Mouse (Mus musculus) heart, embryonic 14.5 days (tissue): ENCODE measurements around the gene Sema4a. TPM values are rescaled to one million over a fixed set of nuclear protein-coding genes. Genes with fewer than 3 reads are reported as not detected.

ENCODE experiments used
- ATAC-seq: fragments of 200-750 bp; cut with Nextera tagmentation; 2 replicates; pipeline ENCODE4 v1.8.0; 2017; ENCODE audit warnings: low read depth, moderate TSS enrichment; ENCODE audit not compliant: insufficient number of reproducible peaks, insufficient read depth, low FRiP score
- H3K27ac ChIP-seq, 2 experiments: fragments of 200-500 bp in 1 of 2; fragments of 300-500 bp in 1 of 2; sonication (generic) in 1 of 2; replicated peaks in 1 of 2; 2 replicates each; pipeline ENCODE4 v1.5.1; 2012 to 2014; ENCODE audit warnings: low read depth in 2 of 2, low read length in 2 of 2, control low read depth in 1 of 2, mild to moderate bottlenecking in 1 of 2, mixed read lengths in 1 of 2; ENCODE audit not compliant: control insufficient read depth in 1 of 2, insufficient read depth in 1 of 2
- H3K27me3 ChIP-seq: fragments of 300-500 bp; sonication (generic); 2 replicates; pipeline ENCODE4 v1.6.1; 2014; ENCODE audit warnings: mild to moderate bottlenecking, low read length, control low read depth; ENCODE audit not compliant: control insufficient read depth, insufficient read depth
- H3K36me3 ChIP-seq: fragments of 300-500 bp; sonication (generic); 2 replicates; pipeline ENCODE4 v1.6.1; 2014; ENCODE audit warnings: mild to moderate bottlenecking, control low read depth, low read length, mixed read lengths; ENCODE audit not compliant: control insufficient read depth, insufficient read depth
- H3K4me1 ChIP-seq, 2 experiments: fragments of 200-500 bp in 1 of 2; fragments of 300-500 bp in 1 of 2; sonication (generic) in 1 of 2; 2 replicates each; pipeline ENCODE4 v1.6.1; 2012 to 2014; ENCODE audit warnings: low read length in 2 of 2, control low read depth in 1 of 2, mixed read lengths in 1 of 2; ENCODE audit not compliant: control insufficient read depth in 2 of 2, insufficient read depth in 2 of 2
- H3K4me2 ChIP-seq: fragments of 300-500 bp; sonication (generic); 2 replicates; pipeline ENCODE4 v1.6.1; 2014; ENCODE audit warnings: mild to moderate bottlenecking, low read length
- H3K4me3 ChIP-seq, 2 experiments: fragments of 200-500 bp in 1 of 2; fragments of 300-500 bp in 1 of 2; sonication (generic) in 1 of 2; 2 replicates each; pipeline ENCODE4 v1.5.1; 2012 to 2014; ENCODE audit warnings: low read length in 2 of 2, mild to moderate bottlenecking in 2 of 2, control low read depth in 1 of 2, low read depth in 1 of 2, moderate library complexity in 1 of 2; ENCODE audit not compliant: control insufficient read depth in 1 of 2, insufficient read depth in 1 of 2
- H3K9ac ChIP-seq: fragments of 300-500 bp; sonication (generic); 2 replicates; pipeline ENCODE4 v1.6.1; 2014; ENCODE audit warnings: mild to moderate bottlenecking, low read length
- H3K9me3 ChIP-seq: fragments of 300-500 bp; sonication (generic); 2 replicates; pipeline ENCODE4 v1.6.1; 2016; ENCODE audit warnings: low read length, control low read depth; ENCODE audit not compliant: control insufficient read depth
- WGBS: fragments of 180-500 bp; shearing (Covaris S2); extraction: QIAGEN DNeasy Blood & Tissue Kit; methylation state at CpG from one replicate; pipeline ENCODE4 v1.1.7; 2014; 5-methylcytosine and 5-hydroxymethylcytosine counted together
- polyA plus RNA-seq: library from polyadenylated mRNA; unstranded; fragments of >200 nt; fragmentation: Nextera tagmentation; extraction: Ambion mirVana; gene quantifications from 2 replicates; pipeline ENCODE4 v1.2.1, GENCODE M21; 2014

Gene Sema4a
- polyA plus RNA-seq, 1 experiment from 2014 or later, result 1.4 TPM

GRCm38 (mm10) chr3:88449395-88450023 lies 11.5 kb downstream of the Sema4a start:
- no peak for ATAC-seq
- no peaks in the 10 kb centered on the region for H3K9me3 ChIP-seq
- peak overlapping the region; percentile 51 for H3K4me2 ChIP-seq
- 8% methylated on average over 21 of the region's 21 CpGs for WGBS
- peak overlapping the region; percentile 55 for H3K9ac ChIP-seq
- peak overlapping the region; percentile 16 to 25; a peak in 1 of 4 replicates for H3K4me3 ChIP-seq
- H3K4me1 ChIP-seq, result peaks cover 2 to 8% of the 10 kb centered on the region in 2 experiments; a peak in 2 of 4 replicates
- peaks cover 22% of the 10 kb centered on the region for H3K27me3 ChIP-seq
- no peaks in the 10 kb centered on the region for H3K36me3 ChIP-seq
- H3K27ac ChIP-seq, result no peak overlapping the region

GRCm38 (mm10) chr3:88448443-88448842 lies 12.5 kb downstream of the Sema4a start:
- no peak for ATAC-seq
- H3K9ac ChIP-seq, result no peak overlapping the region
- no peaks in the 10 kb centered on the region for H3K36me3 ChIP-seq
- H3K4me3 ChIP-seq, result no peak overlapping the region
- peaks cover 19% of the 10 kb centered on the region for H3K27me3 ChIP-seq
- WGBS, result 84% methylated on average over 8 of the region's 8 CpGs
- no peak overlapping the region for H3K27ac ChIP-seq
- no peaks in the 10 kb centered on the region for H3K9me3 ChIP-seq
- H3K4me1 ChIP-seq, result peaks cover 2 to 8% of the 10 kb centered on the region in 2 experiments; a peak in 2 of 4 replicates
- no peak overlapping the region for H3K4me2 ChIP-seq

- WGBS, result 50% methylated on average over 8 of the region's 8 CpGs
- H3K27me3 ChIP-seq, result peaks cover 19% of the 10 kb centered on the region
- no peak overlapping the region for H3K4me2 ChIP-seq
- peaks cover 2 to 8% of the 10 kb centered on the region in 2 experiments; a peak in 2 of 4 replicates for H3K4me1 ChIP-seq
- H3K9me3 ChIP-seq, result no peaks in the 10 kb centered on the region
- H3K36me3 ChIP-seq, result no peaks in the 10 kb centered on the region
- H3K4me3 ChIP-seq, result no peak overlapping the region
- no peak overlapping the region for H3K9ac ChIP-seq
- H3K27ac ChIP-seq, result no peak overlapping the region
- no peak for ATAC-seq
These were observed 13.3 kb downstream of the Sema4a start for GRCm38 (mm10) chr3:88447676-88448183.

GRCm38 (mm10) chr3:88446471-88447123 lies 14.4 kb downstream of the Sema4a start:
- 51% methylated on average over 8 of the region's 8 CpGs for WGBS
- peaks cover 2 to 8% of the 10 kb centered on the region in 2 experiments; a peak in 2 of 4 replicates for H3K4me1 ChIP-seq
- no peak overlapping the region for H3K4me2 ChIP-seq
- H3K9ac ChIP-seq, result no peak overlapping the region
- H3K4me3 ChIP-seq, result no peak overlapping the region
- H3K27ac ChIP-seq, result no peak overlapping the region
- peaks cover 19% of the 10 kb centered on the region for H3K27me3 ChIP-seq
- no peaks in the 10 kb centered on the region for H3K36me3 ChIP-seq
- H3K9me3 ChIP-seq, result no peaks in the 10 kb centered on the region
- no peak for ATAC-seq

GRCm38 (mm10) chr3:88442888-88443287 lies 18.1 kb downstream of the Sema4a start:
- no peak overlapping the region for H3K27ac ChIP-seq
- H3K27me3 ChIP-seq, result no peaks in the 10 kb centered on the region
- no peaks in the 10 kb centered on the region for H3K9me3 ChIP-seq
- H3K36me3 ChIP-seq, result no peaks in the 10 kb centered on the region
- 66% methylated on average over 7 of the region's 7 CpGs for WGBS
- ATAC-seq, result no peak
- no peak overlapping the region for H3K4me3 ChIP-seq
- no peak overlapping the region for H3K4me2 ChIP-seq
- H3K4me1 ChIP-seq, result peaks cover 12 to 20% of the 10 kb centered on the region in 2 experiments
- H3K9ac ChIP-seq, result no peak overlapping the region

GRCm38 (mm10) chr3:88442488-88442887 lies 18.5 kb downstream of the Sema4a start:
- Histone ChIP-seq H3K27me3 (no peaks in the 10 kb centered on the region), H3K4me1 (peaks cover 15 to 24% of the 10 kb centered on the region in 2 experiments), H3K27ac (no peak overlapping the region), H3K9ac (no peak overlapping the region), H3K4me2 (no peak overlapping the region), H3K9me3 (no peaks in the 10 kb centered on the region), H3K4me3 (no peak overlapping the region), H3K36me3 (no peaks in the 10 kb centered on the region)
- WGBS, result 67% methylated on average over 12 of the region's 12 CpGs
- no peak for ATAC-seq

GRCm38 (mm10) chr3:88440500-88441381 lies 20.2 kb downstream of the Sema4a start:
- WGBS, result 16% methylated on average over 27 of the region's 27 CpGs
- H3K9ac ChIP-seq, result peak overlapping the region; percentile 61
- peaks cover 20 to 32% of the 10 kb centered on the region in 2 experiments for H3K4me1 ChIP-seq

More at GRCm38 (mm10) chr3:88440500-88441381, 20.2 kb downstream of the Sema4a start:
- peak overlapping the region; percentile 31 to 34 for H3K4me3 ChIP-seq
- ATAC-seq, result no peak
- no peaks in the 10 kb centered on the region for H3K27me3 ChIP-seq
- no peaks in the 10 kb centered on the region for H3K9me3 ChIP-seq
- no peaks in the 10 kb centered on the region for H3K36me3 ChIP-seq
- peak overlapping the region; percentile 60 for H3K4me2 ChIP-seq
- no peak overlapping the region for H3K27ac ChIP-seq
